Mouse (Mus musculus): Measurements from ENCODE around the gene Ccnb2.
"Not testable (repeated sequence)": the region's sequence is repeated elsewhere in the genome, so short reads cannot be mapped to it uniquely, and the experiment has no call there.

Gene Ccnb2

DNA sequence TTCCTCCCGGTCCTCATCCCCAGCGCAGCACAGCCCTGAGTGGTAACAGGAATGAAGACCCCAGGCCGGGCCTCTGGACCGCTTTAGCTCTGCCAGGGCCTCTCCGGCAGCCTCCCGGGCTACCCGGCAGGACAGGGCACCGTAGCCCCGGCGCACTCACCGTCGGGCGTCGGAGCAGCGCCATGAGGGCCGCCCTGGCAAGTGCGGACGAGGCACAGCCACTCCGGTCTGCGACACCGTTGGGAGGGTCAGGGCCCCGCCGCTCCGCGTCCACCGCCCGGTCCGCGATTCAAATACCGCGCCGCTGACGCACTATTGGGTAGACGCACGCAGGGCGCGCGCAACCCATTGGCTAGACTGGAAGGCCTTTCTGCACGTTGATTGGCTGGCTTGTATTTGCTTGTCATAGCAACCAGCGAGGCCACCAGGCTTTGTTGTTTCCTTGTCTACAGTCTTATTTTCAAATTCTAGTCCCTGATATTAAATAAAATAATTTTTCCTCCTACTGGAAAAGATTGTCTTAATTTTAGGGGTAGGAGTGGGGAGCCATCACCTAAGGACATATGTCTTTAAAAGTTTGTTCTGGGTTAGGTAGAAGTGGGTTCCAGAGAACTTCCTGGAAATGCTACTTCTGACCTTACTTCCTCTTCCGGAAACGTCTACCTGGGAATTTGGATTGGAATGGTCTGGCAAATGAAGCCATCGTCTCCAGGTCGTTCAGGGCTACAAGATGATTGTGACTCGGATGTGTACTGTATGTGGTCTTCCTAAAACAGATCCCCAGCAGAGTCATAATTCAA, at the start of gene Ccnb2:
Gene Ccnb2, minus strand, starts transcription at position 291 of the 800 bp plus-strand sequence.
- DNase-seq = peak; percentile 90

DNA sequence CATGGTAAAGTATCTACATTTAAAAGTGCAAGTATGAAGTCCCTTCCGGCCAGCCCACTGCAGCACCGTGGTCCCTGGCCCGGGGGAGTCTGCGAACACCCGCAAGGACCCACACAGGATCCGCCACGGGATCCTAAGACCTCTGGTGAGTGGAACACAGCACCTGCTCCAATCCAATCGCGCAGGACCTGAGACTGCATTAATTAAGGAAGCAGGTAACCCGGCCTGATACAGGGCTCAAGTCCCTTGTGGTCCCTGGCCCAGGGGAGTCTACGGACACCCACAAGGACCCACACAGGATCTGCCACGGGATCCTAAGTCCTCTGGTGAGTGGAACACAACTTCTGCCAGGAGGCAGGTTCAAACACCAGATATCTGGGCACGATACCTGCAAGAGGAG, 41.7 kb upstream of the Ccnb2 start:
- not testable (repeated sequence) for DNase-seq

DNA sequence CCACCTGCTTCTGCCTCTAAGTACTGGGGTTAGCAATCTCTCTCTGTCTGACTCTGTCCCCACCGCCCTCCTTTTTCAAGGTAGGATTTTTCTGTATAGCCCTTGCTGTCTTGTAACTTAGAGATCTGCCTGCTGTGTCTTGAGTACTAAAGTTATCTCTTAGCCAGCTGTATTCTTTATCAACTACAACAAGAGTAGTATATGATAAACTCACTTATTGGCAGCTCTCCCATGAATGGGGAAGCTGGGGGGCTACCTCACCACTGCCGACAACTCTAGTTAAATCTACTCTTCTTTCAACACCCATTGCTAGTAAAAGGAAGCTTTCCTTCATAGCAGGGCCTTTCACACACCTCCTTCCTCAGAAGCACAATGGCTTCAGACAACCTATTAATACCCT, 31.0 kb upstream of the Ccnb2 start:
- no peak for DNase-seq

DNA sequence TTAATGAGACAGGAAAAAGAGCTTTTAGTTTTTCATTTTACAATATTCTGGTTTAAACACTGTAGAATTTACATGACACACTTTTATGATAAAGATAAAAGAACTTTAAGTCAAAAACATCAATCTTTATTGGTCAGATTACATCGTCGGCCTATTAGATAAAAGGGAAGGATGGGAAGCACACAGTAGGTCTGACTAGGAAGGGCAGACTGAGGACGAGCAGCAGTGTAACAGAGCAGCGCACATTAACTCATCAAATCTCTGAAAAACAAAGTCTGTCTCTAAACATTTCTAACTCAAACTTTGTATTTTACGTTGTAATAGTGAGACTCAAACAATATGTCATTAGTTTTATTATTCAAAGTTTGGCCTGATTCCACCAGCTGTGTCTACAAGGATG, 27.7 kb upstream of the Ccnb2 start:
- no peak for DNase-seq

DNA sequence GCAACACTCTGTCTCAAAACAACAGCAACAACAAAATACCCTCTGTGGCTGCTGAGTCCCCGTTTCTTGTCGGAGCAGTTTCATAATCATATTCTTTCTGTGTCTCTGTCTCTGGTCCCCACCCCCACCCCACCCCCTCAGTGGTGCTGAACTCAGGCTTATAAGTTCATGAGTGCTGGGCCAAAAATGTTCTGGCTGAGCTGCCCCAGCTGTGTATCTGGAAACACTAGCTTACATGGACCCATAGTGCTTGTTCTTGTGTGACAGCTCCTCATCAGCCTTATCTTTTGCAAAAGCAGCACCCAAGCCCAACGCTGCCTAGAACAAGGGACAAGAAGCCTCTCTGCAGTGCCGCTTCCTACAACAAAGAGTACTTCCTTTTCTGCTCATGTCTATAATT, 18.6 kb upstream of the Ccnb2 start:
- DNase-seq = no peak

DNA sequence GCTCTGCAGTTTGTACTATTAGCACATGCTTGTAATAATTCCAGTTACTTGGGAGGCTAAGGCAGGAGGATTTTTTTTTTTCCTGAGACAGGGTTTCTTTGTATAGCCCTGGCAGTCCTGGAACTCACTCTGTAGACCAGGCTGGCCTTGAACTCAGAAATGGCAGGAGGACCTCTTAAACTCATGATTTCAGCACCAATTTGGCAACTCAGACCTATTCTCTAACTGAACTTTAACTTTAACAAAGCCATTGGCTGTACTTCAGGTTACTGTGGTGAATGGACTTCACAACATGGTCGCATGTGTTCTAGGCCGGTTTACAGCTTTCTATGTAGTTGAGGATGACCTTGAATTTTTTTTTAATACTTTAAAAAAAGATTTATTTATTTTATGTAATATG, 1.3 kb upstream of the Ccnb2 start:
- DNase-seq = no peak

DNA sequence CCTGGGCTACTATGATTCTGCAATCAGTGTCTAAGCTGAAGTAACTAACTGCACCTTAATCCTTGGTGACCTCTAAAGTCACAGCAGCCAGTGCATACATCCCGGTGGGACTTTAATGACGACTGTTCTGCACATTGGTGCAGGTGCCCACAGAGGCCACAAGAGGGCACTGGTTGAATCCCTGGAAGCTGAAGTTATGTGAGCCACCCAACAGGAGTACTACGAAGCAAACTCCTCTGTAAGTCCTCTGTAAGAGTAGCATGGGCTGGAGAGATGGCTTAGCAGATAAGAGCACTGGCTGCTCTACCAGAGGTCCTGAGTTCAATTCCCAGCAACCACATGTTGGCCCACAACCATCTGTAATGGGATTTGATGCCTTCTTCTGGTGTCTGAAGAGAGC, 4.9 kb downstream of the Ccnb2 start:
- no peak for DNase-seq

DNA sequence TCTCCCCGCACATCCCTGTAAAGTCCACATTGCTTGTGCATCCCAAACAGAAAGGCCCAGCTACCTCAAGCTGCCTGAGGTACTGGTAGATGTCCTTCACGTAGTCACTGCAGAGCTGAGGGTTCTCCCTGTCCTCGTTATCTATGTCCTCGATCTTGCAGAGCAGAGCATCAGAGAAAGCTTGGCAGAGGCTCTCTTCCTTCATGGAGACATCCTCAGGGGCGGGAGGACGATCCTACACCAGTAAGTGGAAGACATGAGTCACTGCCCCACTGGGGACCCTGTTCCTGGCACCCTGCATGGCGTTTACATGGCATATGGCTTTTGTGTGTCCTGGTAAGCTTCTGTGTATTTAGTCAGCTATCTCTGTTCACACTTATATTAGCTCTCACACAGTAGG, 8.3 kb downstream of the Ccnb2 start:
- DNase-seq = no peak

DNA sequence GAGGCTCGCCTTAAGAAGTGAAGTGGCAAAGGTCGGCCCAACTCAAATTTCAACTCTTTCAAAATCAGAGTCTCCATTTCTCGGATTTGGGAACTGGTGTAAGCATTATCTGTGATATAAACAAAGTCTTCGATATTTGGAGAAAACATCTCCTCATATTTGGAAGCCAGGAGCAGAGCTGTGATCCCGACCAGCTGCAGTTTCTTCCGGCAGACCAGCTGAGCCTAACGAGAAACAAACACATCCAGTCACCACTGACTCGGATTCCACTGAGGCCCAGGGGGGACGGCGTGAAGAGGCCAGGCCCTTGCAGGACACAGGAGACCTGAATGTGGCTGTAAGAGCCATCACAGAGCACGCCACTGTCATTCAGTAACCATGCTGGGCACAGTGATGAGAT, 10.7 kb downstream of the Ccnb2 start:
- DNase-seq = no peak

DNA sequence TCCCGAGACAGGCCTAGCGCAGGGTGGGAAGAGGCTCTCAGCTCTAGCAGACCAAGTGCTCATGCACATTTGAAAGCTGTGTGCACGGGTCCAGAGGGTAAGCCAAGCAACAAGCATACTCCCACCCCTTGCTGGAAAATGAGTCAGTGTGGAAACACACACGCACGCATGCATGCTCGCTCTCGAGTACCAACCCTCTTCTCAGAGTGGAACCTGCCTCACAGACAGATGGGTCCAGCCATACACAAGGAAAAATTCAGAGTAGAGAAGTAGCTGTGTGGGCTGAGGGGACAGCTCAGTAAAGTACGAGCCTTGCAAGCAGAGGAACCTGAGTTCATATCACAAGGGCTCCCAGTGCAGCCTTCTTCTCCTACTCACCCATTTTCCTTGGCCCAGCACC, 11.6 kb downstream of the Ccnb2 start:
- DNase-seq = no peak

DNA sequence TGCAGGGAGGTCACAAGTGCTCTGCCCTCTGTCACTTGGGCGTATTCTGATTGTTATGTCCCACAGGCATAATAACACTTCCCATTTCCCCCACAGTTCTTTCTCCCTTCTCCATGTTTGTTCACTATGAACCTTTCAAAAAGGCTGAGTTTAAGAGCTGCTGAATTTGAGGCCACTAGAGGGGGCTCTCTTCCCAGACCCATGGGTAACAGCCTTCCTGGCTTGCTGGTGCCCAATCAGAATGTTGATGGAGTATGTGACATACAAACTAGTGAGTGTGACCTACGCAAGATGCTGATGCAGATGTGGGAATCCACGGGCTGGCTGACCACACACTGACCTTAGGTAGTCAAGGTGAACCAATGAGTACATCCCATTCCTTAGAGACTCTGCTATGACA, 12.6 kb downstream of the Ccnb2 start:
- no peak for DNase-seq

DNA sequence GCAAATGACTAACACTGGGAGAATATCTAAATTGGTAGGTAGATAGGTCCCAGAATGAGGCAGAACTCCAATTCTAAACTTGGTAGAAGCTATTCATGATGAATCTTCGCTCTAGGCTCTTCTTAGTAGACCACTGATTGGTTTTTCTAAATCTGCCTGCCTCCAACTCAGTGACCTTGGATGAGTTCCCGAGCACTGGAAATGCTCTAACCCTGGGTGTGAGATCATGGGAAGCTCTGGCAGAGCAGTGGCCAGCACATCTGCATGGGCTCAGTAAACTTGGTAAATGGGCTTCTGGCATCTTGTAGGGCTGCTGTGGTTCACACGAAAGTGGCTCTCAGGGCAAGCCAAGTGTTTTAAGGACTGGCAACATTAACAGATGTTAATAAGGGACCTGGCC, 14.8 kb downstream of the Ccnb2 start:
- DNase-seq = no peak

DNA sequence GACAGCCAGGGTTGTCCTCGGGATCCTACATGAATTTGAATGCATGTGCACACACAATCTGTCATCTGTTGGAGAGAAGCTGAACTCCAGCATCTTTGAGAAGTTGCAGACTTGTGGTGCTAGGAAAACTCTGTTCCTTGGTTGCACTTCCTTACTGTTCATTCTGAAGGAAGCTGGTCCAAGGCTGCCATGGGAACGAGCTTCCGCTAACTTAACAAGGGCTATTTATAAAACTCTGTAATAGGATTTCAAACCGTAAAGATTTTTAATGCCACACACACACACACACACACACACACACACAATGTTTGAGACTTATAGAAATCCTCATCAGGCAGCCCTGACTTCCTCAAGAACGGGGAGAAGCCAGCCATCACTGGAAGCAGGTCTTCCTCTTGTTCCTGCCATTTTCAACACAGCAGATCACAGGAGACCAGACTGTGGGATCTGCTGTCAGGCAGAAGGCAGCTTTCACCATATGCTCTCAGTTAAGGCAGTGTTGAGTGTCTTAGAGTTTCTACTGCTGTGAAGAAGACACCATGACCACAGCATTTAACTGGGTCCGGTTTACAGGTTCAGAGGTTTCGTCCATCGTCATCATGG, 19.3 kb downstream of the Ccnb2 start:
- DNase-seq = peak; percentile 47

DNA sequence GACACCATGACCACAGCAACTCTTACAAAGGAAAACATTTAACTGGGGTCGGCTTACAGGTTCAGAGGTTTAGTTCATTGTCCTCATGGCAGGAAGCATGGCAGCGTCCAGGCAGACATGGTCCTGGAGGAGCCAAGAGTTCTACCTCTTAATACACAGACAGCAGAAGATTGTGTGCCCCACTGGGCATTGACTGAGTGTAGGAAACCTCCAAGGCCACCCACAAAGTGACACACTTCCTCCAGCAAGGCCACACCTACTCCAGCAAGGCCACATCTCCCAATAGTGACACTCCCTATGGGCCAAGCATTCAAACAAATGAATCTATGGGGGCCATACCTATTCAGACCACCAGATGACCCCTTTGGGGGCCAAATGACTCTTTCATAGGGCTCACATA, 25.3 kb downstream of the Ccnb2 start:
- DNase-seq = no peak

DNA sequence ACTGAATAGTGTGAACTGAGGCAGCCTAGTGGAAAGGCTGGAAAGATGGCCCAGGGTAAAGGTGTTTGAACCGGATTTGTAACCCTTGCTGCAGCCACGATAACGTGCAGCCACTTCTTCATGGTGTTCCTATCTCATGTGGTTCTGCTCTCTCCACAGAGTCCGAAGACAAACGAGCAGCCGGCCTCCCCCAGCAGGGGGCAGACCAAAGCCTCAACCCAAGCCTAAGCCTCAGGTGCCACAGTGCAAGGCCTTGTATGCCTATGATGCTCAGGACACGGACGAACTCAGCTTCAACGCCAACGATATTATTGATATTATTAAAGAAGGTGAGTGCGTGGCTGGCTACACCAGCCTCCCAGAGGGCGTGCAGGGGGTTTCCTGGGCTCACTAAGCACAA, 25.7 kb downstream of the Ccnb2 start:
- no peak for DNase-seq

DNA sequence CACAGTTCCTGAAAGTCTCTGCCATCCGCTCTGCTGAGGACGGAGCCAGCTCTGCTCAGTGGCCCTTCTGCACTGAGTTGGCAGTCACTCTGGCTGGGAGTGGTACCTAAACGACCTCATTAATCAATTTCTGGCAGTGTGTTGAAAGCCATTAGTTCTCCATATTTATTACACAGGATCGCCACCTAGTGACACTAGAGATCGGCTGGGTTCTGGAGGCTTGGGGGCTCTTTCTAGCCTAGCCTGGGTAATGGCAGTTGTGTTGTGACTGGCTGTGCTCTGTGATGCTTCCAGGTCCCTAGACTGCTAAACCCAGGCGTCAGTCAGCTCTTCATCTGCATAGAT, 28.8 kb downstream of the Ccnb2 start:
- DNase-seq = peak; percentile 51

DNA sequence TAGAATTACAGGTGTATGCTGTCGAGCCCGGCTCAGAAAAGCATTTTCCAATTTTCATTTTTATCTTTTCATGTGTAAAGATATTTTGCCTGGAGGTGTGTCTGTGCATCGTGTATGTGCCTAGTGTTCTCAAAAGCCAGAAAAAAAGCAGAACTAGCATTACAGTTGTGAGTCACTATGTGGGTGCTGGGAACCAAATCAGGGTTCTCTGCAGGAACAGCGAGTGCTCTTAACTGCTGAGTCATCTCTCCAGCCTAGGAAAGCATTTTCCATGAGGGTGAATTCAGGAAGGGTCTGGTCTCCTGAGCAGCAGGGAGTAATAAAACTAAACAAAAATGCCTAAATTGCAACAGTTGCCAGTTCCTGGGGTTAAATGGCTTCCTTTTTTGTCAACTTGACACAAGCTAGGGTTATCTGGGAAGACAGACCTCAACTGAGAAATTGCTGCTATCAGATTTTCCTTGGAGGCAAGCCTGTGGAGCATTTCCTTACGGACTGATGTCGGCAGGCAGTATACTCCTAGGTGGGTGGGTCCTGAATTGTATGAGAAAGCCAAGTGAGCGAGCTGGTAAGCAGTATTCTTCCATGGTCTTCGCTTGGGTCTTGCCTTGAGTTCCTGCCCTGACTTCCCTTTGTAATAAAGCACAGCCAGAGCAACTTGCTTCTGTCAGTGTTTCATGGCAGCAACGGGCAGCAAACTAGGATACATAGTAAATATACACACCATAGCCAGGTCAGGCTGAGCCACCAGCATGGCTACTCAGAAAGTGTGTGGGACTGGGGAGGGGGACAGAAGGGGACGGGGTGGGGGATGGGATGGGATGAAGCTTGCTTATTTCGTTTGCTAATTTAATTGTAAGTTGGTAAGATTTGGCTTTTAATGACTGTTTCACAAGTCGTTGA, 29.4 kb downstream of the Ccnb2 start:
- DNase-seq = no peak

DNA sequence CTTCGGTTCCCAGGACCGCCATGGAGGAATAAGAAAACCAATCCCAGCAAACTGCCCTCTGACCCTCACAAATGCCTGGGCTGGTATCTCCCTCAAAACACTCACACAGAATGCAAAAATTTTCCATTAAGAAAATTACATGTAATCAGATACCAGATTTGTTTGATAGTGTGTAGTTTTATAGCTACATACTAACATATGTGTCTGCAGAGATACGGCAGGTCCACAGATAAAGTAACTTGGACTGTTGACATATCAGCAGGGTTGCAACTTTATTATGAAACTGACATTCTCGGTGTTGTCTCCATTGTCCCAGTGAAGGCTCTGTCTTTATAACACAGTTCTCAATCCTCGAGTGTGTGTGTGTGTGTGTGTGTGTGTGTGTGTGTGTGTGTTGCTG, 30.3 kb downstream of the Ccnb2 start:
- DNase-seq = no peak

DNA sequence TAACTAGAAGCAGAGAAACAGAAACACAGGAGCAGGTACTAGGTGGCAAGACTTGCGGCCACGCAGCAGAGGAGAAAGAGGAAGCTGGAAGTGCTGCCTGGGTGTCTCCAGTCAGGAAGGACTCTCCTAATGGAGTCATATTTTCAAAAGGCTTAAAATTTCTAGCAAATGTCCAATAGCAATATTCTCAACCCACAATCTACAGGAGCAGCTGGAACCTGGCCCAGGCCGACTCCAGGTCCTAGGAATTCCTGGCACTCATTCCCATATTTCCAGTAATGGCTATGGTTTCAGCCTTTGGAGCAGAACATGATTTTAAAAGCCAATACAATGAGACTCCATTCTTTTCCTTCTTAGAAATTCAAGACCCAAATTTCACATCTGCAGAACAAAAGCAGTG, 31.8 kb downstream of the Ccnb2 start:
- no peak for DNase-seq

DNA sequence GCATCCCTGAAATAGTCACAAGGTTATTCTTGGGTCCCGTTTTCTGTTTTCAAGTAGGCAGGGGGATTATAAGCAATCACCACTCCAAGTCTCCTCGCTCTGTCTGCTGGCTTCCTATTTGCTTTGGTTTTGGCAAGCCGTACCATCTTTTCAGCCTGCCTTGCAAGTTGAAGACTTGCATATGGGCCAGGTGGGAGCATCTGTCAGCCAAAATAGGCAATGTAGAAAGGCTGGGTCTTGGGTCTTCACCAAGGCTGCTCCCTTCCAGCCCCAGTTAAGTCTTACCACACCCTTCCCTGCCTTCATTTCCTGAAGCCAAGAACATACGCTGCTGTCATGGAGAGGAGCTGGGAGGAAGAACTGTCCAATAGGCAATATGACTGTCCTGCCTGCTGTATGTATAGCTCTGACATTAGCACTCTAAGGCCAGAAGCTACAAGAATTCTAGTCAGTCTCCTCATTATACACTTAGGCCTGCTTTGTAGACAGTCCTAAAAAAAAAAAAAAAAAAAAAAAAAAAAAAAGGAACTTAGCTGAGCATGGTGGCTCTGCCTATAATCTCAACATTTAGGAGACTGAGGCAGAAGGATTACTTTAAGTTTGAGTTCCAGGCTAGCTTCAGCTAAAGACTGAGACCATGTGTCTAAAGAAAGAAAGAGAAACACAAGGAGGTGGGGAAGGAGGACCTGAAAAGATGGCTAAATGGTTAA, 33.8 kb downstream of the Ccnb2 start:
- DNase-seq = no peak

DNA sequence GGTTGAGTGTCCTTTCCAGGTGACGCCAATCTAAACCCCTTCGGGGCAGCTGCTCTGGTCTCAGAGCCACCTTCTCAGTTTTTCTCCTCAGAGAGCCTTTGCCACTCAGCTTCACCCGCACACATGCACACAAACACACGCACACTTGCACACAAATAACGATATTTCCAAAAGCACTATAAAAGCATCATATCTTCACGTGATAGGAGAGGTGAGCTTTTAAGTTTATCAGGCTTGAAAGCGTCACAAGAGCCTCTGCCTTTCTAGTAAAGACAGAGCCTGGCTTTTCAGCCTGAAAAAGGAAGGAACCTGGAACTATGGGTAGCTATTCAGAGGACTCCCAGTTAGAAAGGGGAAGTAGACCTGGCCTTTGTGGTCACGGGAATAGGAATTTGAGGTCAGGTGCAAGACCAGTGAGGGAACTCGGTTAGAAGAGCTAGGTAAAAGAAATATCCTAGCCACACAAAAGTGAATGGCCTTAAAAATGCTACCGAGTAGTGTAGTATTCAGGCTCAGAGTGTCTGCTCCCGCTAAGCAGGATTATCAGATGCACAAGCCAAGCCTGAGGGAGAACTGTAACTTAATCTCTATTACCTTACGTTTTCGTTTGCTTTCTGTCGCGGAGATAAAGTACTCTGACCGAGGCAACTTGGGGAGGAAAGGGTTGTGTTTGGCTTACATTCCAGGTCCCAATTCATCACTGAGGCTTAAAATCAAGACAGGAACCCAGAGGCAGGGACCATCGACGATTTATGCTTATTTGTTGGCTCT, 36.2 kb downstream of the Ccnb2 start:
- DNase-seq = no peak

DNA sequence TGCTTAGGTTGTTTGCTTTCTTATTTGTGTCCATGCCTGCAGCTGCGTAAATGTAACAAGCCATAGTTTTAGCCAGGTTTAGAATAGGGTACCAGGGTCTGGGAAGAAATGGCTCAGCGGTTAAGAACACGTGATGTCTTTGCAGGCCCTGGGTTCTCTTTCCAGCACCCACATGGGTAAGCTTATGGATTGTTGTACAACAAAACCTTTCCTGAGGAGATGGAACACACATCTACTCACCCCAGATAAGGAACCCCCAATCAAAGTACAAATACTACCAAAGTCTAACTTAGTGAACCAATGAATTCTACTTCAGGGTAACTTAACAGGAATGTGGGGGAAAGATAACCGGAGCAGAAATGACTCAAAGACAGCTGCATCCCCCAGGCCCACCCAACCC, 36.9 kb downstream of the Ccnb2 start:
- no peak for DNase-seq

DNA sequence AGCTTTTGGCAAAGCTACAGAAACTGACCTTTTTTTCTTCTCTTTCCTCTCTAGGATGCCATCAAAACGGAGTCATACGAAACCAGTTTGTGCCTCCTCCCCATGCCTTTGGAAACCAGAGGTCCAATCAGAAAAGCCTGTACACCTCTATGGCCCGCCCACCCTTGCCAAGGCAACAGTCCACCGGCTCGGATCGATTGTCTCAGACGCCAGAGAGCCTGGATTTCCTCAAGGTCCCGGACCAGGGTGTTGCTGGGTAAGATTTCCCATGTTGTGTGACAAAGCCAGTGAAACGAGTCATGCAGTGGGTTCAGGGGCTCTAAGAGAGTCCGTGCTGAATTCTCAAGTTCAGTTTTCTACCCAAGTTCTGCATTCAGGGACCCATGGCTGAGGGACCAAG, 37.6 kb downstream of the Ccnb2 start:
- DNase-seq = no peak

Measured in layer of hippocampus, adult 9-11 months (tissue).